ENCODE assay signal across 44 mouse cellular contexts in the genomic region with DNA sequence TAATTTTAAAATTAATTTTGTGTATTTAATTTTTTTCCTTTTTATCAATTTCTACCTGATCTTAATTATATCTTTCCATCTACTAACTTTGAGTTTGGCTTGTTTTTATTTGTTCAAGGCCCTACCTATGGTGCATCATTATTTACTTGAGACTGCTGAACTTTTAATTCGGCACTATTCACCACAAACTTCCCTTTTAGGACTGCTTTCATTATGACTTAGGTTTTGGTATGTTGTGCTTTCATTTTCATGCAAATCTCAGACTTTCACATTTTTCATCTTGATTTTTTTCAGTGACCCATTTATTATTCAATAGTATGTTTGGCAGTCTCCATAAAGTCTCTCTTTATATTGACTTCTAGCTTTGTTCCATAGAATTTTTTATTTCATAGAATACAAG. TPM values are rescaled to one million over a fixed set of nuclear protein-coding genes. Genes with fewer than 3 reads are reported as not detected.
"Had no signal": no experiment of that assay in that cellular context is flagged by ENCODE, and none has a peak within 500 bp of the region (broad histone marks: within the 10 kb centered on the region; RNA-seq: fewer than 3 reads in every experiment).

No protein-coding gene starts in this region.

- H3K27me3 ChIP-seq: limb, embryonic 12.5 days; limb, embryonic 13.5 days; limb, embryonic 15.5 days; liver, embryonic 13.5 days; liver, embryonic 15.5 days; lung, embryonic 15.5 days; midbrain, embryonic 12.5 days; midbrain, embryonic 13.5 days; midbrain, embryonic 15.5 days; neural tube, embryonic 12.5 days had no signal

- DNase-seq: left cerebral cortex, postnatal 4 days; liver; liver, embryonic 13.5 days; liver, postnatal 0 days; lung, adult 18-20 months; lung, adult 2 months; lung, embryonic 14.5 days; lung, postnatal 10 days; lung, postnatal 14 days; lung, postnatal 36 days; lung, postnatal 4 days; midbrain, embryonic 14.5 days had no signal

- H3K4me1 ChIP-seq: limb, embryonic 10.5 days; limb, embryonic 12.5 days; limb, embryonic 13.5 days; limb, embryonic 15.5 days; liver, embryonic 13.5 days; liver, embryonic 15.5 days; lung, embryonic 15.5 days; megakaryocyte, embryonic 14.5 days; midbrain, embryonic 10.5 days; midbrain, embryonic 12.5 days; midbrain, embryonic 13.5 days; midbrain, embryonic 15.5 days; neural tube, embryonic 12.5 days had no signal

- H3K36me3 ChIP-seq: limb, embryonic 10.5 days; limb, embryonic 12.5 days; limb, embryonic 13.5 days; limb, embryonic 15.5 days; liver, embryonic 13.5 days; liver, embryonic 15.5 days; lung, embryonic 15.5 days; midbrain, embryonic 10.5 days; midbrain, embryonic 12.5 days; midbrain, embryonic 13.5 days; midbrain, embryonic 15.5 days; neural tube, embryonic 12.5 days had no signal

- H3K4me3 ChIP-seq: limb, embryonic 10.5 days; limb, embryonic 12.5 days; limb, embryonic 13.5 days; limb, embryonic 15.5 days; liver, embryonic 13.5 days; liver, embryonic 15.5 days; lung, embryonic 15.5 days; megakaryocyte, embryonic 14.5 days; midbrain, embryonic 10.5 days; midbrain, embryonic 12.5 days; midbrain, embryonic 13.5 days; midbrain, embryonic 15.5 days; myocyte; neural tube, embryonic 12.5 days had no signal

- H3K9me3 ChIP-seq: limb, embryonic 10.5 days; limb, embryonic 12.5 days; limb, embryonic 13.5 days; limb, embryonic 15.5 days; liver, embryonic 13.5 days; liver, embryonic 15.5 days; lung, embryonic 15.5 days; megakaryocyte, embryonic 14.5 days; midbrain, embryonic 10.5 days; midbrain, embryonic 12.5 days; midbrain, embryonic 13.5 days; midbrain, embryonic 15.5 days; neural tube, embryonic 12.5 days had no signal

- H3K9ac ChIP-seq: limb, embryonic 12.5 days; limb, embryonic 13.5 days; limb, embryonic 15.5 days; liver, embryonic 13.5 days; liver, embryonic 14.5 days; liver, embryonic 15.5 days; liver, postnatal 0 days; lung, embryonic 14.5 days; lung, embryonic 15.5 days; midbrain, embryonic 12.5 days; midbrain, embryonic 13.5 days; midbrain, embryonic 15.5 days; neural tube, embryonic 12.5 days had no signal

- H3K27ac ChIP-seq: limb, embryonic 10.5 days; limb, embryonic 12.5 days; limb, embryonic 13.5 days; limb, embryonic 15.5 days; liver, embryonic 13.5 days; liver, embryonic 14.5 days; liver, embryonic 15.5 days; lung, embryonic 15.5 days; macrophage; midbrain, embryonic 10.5 days; midbrain, embryonic 12.5 days; midbrain, embryonic 13.5 days; midbrain, embryonic 15.5 days; neural tube, embryonic 12.5 days had no signal

- H3K4me2 ChIP-seq: limb, embryonic 12.5 days; limb, embryonic 13.5 days; limb, embryonic 15.5 days; liver, embryonic 11.5 days; liver, embryonic 13.5 days; liver, embryonic 15.5 days; lung, embryonic 14.5 days; lung, embryonic 15.5 days; midbrain, embryonic 11.5 days; midbrain, embryonic 12.5 days; midbrain, embryonic 13.5 days; midbrain, embryonic 15.5 days; neural tube, embryonic 12.5 days had no signal

- ATAC-seq: liver, postnatal 0 days; lung, postnatal 0 days; midbrain, embryonic 13.5 days; midbrain, embryonic 15.5 days; midbrain, embryonic 16.5 days had no signal

RNA-seq across cellular contexts. Expression of a gene that starts 24.7 kb away (rescaled TPM):
- total RNA-seq: left cerebral cortex, postnatal 10 days; left cerebral cortex, postnatal 25 days; left cerebral cortex, postnatal 36 days; left cerebral cortex, postnatal 4 days; megakaryocyte progenitor cell, adult 5-6 weeks; megakaryocyte, adult 5-6 weeks; megakaryocyte-erythroid progenitor cell, adult 5-6 weeks; midbrain, postnatal 0 days; monocyte, adult 5-6 weeks had no signal
- polyA plus RNA-seq: limb, embryonic 10.5 days; limb, embryonic 11.5 days; limb, embryonic 12.5 days; limb, embryonic 13.5 days; limb, embryonic 14.5 days; limb, embryonic 15.5 days; liver, embryonic 11.5 days; liver, embryonic 13.5 days; liver, embryonic 14.5 days; liver, embryonic 15.5 days; liver, embryonic 16.5 days; liver, postnatal 0 days; lung, adult 2 months; lung, embryonic 14.5 days; lung, embryonic 15.5 days; lung, embryonic 16.5 days; lung, postnatal 0 days; macrophage; midbrain, embryonic 10.5 days; midbrain, embryonic 11.5 days; midbrain, embryonic 12.5 days; midbrain, embryonic 13.5 days; midbrain, embryonic 14.5 days; midbrain, postnatal 0 days; myocyte; neural tube, embryonic 11.5 days had no signal
